Mouse (Mus musculus): ENCODE measurements around the gene AC131692.1. TPM values are rescaled to one million over a fixed set of nuclear protein-coding genes. Genes with fewer than 3 reads are reported as not detected.

Gene AC131692.1
- polyA plus RNA-seq (2012; ENCODE audit: low replicate concordance): 1.7 and 2.1 TPM in 2 replicates

DNA sequence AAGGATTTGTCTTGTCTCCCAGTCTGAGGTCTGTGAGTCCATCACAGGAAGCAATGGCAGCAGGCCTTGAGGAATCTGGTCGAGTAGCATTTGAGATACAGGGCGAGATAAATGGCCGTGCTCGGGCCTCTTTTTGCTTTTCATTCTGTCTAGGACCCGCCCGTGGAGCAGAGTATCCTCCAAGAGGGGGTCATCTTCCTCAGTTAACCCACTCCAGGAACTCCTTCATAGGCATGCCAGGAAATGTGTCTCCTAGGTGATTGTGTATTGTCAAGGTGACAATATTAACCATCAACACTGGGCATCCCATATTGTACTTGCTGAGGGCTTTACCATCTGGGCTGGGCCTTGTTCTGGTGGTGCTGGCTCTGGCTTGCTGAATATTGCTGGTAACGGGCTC is at the start of gene AC131692.1:
TSS of gene AC131692.1 (plus strand) at position 301 of the 400 bp plus-strand sequence.

DNA sequence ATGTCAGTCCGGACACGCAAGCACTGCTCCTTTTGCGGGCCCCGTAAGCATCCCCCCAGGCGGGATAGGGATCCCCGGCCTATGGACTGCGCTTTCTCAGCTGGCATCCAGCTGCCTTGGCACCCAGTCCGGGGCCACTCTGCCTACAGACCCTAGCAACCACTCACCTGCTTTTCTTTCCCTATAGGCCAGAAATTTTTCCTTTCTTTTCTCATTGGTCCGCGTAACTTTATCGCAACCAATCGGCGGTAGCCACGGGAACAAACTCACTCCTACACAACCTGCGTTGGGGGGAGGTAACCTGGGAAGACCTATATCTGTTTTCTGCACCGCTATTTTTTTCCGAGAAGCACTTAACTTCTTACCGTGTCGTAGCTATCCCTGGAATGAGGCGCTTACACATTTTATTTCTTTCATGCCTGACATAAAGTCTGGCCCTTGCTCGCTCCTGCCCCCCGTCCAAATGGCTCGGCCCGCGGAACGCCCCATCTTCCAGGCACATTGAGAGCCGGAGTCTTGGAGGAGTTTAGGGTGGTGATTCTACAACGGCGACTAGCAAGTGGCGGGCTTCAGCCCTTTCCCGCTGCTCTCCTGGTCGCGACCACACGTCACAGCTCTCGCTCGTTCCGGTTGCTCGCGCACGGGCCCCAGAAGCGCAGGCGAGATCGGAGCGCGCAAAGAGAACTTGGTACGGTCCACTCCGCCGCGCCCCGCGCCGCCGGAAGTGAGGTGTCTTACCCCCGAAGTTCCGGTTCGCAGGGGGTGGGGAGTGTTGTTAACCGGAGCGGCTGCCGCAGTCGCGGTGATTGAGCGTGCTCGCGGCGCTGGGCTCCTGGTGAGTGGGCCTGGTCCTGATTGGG is 47.7 kb upstream of the AC131692.1 start, which contains the start of gene Syvn1:
TSS of gene Syvn1 (plus strand) at position 283 of the 860 bp plus-strand sequence.

DNA sequence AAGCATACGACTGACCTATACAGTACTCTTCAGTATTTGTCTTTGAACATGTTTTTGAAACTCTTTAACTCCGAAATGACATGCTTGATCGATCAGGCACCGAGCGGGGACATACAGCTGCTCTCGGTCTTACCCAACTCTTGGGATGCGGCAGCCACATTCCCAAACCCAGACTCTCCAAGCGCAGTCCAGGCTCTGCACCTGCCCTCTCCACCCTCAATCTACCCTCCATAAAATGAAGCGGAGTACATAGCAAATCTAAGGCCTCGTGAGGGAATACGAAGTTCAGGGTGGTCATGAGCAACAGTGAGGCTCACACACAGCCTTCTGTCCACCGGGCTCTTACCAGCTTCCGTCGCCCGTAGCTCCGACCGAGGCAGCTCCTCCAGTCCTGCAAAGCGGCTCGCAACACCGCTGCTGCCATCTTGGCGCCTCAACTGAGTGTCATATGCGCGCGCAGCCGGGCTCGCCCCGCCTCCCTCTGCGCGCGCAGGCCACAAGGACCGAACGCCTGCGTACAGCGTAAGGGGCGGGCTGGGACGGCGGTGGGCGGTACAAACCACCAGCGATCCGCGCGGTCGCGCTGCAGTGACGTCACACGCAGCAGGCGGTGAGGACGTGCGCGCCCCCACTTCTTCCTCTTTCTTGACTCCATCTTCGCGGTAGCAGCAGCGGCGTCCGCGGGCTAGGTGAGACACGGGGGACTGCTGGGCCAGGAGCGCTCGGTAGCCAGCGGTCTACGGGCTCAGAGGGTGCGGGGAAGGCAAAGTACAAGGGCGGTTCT is 36.7 kb upstream of the AC131692.1 start, which contains the start of the genes Mrpl49 and Fau:
TSS of gene Mrpl49 (minus strand) at position 473 of the 784 bp plus-strand sequence.
TSS of gene Fau (plus strand) at position 532 of the 784 bp plus-strand sequence.

DNA sequence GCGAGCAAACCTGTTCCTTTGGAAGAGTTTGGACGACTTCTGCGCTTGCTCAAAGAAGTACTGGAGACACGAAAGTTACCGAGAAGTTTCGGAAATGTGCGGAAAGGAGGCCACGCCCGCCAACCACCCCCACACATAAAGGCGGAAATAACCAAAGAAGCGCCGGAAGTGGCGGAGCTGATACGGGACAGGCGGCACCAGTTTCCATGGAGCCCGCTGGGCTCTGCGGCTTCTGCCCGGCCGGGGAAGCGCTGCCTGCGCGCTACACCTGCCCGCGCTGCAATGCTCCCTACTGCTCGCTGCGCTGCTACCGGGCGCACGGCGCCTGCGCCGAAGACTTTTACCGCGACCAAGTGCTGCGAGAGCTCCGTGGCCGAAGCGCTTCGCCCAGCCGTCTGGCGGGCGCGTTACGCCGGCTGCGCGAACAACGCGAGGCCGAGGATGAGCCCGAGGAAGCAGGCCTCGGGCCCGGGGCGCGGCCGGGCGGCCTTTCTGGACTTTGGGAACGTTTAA is 33.1 kb upstream of the AC131692.1 start, which contains the start of gene Znhit2:
TSS of gene Znhit2 (plus strand) at position 172 of the 513 bp plus-strand sequence.

DNA sequence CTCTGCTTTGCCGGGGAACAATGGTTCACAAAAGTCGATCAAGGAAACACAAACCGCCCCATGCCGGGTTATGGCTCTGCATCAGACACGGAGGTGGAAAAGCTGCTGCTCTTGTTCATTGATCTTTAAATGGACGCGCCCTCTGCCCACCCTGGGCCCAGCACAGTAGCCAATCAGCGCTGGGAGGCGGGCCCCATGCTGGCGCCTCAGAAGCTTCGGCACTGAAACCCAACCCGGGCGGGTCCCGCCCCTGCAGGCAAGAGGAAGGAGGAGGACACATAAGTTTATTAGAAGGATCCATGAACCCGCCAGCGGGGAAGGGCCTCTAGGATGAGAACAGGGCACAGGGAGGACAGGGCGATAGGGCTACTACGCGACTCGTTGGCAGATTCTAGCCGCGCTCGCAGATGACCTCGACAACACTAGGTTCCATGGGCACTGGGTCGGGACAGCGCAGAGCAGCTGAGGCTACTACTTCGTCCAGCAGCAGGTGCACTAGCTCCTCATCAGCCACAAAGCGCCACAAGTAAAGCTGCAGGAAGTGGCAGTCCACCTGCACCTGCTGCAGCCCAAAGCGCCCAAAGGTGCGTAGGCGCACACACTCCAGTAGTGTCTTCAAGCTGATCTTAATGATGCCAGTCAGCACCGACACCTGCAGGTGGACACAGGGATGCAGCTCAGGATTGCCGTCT is 26.3 kb upstream of the AC131692.1 start, which contains the start of gene Tm7sf2:
TSS of gene Tm7sf2 (minus strand) at position 650 of the 692 bp plus-strand sequence.

DNA sequence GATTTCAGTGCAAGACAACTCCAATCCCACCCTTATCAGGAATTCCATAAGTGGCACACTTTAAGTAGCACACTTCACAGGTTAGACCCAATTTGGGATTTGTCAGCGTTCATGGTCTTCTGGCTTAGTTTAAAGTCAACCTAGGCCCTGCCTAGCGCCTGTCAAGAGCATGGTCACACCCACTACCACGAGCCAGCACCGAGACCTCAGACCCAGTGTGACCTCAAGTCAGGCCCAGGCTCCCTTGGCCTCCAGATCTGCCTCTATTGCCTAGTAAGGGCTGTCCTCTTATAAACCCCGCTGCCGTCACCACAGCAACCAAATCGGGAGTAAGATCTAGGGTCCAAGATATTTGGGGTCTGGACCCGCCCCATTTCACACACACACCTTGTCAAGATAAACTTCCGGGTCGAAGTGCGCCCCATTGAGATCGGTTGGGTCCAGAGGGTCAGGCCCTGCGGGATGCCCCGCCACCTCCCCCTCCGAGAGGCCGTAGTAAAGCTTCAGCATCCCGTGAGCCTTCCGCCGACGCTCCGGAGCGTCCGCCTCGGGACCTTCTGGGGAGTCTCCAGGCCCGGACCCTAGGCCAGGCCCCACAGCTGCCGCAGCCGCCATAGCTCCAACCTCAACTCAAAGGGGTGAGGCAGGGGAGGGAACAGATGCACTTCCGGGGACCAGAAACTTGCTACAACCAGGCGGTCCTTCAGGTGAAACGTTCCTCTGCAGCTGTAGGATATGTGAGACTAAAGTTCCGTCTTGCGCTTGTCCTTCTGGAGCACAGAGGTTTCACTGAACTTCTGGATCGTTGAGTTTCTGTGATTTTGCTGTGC is 17.4 kb upstream of the AC131692.1 start, which contains the start of gene Vps51:
TSS of gene Vps51 (minus strand) at position 668 of the 830 bp plus-strand sequence.

DNA sequence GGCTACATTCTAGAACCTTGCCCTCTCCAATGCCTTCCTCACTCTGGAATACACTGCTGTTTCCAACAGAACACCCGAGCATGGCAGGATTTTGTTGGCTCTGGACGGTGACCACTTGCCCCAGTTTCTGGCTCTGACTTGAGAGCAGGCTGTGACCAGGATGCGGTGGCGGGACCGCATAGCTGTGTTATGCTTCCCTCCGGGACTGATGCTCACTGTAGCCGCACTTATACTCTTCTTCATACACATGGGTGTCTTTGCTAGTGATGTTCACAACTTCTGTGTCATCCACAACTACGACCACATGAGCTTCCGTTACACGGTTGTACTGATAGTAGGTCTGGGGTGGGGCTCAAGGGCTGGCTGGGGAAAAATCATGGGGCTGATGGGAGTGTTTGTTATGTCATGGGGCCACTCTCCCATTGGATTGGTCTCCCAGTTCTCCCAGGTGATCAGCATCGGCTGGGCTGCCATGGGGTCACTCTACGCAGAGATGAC is 14.2 kb upstream of the AC131692.1 start, which contains the start of gene Tmem262:
TSS of gene Tmem262 (plus strand) at position 51 of the 498 bp plus-strand sequence.

DNA sequence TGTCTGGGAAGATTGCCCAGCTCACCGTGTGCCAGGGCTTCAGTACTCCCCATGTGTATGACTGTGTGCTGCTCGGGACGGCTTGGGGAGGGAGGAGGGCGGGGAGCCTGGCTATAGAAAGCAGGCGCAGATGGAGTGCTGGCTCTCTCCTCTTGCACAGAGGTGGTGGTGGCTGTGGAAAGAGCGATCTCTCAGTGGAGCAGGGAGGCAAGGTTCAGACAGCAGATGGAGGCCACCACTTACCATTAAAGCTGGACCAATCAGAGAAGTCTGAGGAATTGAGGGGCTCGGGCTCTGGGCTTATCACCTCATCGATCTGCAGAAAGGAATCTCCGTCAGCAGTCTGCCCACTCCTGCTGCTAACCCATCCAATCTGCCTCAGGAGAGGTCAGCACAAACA is 12.1 kb upstream of the AC131692.1 start, which contains the start of gene Gm28374:
TSS of gene Gm28374 (minus strand) at position 101 of the 400 bp plus-strand sequence.

DNA sequence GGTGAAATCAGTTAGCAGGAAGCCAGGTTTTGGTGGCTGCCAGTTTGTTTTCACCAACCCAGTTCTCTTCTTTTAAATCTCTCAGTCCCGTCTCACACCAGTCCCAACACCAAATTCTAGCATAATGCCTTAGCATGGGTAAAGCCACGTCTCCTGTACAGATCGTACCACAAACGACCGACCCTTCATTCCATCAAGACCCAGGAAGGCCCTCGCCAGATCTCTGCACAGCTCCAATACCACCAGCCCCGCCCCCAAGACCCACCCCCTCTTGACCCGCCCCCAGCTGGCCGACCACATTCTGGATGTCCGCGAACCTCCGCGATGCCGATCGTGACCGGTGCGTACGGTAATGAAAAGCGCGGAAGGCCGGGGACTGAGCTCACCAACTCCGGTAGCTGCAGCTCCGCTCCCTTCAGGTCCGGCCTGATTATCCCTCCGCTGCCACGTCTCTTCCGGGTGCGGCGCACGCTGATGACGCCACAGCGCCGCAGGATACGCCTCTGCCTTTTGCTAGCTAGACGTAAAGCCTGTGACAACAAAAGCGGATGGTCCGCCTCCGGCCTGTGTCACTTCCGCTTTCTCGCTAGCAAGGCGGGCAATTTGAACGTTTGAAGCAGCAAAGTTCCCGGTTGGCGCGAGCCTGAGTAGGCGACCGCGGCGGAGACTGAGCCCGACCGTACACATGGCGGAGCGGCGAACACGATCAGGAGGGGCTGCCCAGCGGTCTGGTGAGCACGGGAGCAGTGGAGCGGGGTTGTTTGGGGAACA is 9.6 kb upstream of the AC131692.1 start, which contains the start of the genes Zfpl1 and Cdca5:
TSS of gene Zfpl1 (minus strand) at position 479 of the 771 bp plus-strand sequence.
TSS of gene Cdca5 (plus strand) at position 506 of the 771 bp plus-strand sequence.

DNA sequence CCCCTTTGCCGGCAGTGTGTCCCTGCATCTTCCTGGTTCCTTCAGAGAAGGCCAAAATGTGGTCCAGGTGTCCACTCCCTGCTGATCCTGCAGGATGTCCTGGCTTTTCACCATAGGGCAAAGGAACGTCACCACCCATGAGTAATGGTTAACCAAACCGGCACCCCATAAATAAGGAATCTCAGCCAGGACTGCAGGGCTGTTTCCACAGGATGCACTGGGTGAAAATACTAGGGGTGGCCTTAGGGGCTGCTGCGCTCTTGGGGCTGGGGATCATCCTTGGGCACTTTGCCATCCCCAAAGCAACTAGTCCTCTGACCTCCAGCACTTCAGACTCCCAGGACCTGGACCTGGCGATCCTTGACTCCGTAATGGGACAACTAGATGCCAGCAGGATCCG is 11.4 kb downstream of the AC131692.1 start, which contains the start of gene Naaladl1:
TSS of gene Naaladl1 (plus strand) at position 197 of the 400 bp plus-strand sequence.

DNA sequence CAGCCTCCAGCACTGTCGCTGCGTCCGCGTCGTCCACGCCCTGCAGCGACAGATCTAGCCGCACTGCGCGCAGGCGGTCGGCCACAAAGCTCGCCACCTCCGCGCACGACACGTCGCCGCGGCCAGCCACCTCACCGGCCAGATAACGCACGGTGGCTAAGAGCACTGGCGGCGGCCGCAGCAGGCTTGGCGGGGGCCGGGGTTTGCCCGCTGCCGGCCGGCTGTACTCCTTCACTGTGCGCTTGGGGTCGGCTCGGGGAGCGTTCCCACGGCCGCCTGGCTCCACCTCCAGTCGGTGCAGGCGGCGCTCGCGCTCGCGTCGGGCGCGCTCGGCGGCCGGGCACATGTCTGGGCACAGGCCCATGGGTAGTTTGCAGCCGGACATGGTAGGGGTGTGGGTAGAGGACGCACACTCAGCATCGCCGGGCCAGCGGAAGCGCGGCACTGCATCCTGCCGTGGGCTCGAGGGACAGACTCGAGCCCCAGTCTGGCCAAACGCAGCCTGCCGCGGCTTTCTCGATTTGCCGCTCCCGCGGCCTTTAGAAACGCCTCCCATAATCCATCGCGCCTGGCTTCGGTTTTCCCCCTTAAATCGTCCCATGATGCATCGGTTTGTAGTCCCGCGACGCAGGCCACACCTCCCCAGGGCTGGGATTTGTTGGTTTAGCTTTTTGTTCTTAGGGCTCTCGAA is 23.9 kb downstream of the AC131692.1 start, which contains the start of gene Sac3d1:
TSS of gene Sac3d1 (minus strand) at position 665 of the 691 bp plus-strand sequence.

DNA sequence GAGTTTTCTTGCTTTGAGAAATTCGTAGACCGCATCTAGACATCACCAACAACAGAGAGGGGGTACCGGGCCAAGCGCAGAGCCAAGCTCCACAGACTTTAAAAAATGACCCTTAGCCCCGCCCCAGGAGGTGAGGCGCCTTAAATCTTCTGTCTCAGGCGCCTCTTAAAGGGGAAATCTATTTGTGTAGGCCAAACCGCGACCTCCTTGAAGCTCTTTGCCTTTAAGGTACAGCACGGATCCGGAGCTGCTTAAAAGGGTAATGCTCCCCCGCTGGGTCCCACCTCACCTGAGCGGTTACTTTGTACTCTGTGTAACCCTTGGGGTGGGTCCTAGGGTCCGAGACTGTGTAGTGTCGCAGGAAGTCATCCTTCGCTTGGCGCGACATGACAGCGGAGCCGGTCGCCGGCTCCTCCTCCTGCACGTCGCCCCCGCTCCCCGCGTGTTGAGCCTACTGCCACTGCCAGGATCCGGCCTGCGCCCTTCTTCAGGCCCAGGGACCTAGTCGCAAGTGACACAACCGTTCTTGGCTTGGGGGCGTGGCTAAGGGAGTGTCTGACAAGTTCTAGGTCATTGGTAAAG is 33.6 kb downstream of the AC131692.1 start, which contains the start of gene Snx15:
TSS of gene Snx15 (minus strand) at position 545 of the 582 bp plus-strand sequence.

DNA sequence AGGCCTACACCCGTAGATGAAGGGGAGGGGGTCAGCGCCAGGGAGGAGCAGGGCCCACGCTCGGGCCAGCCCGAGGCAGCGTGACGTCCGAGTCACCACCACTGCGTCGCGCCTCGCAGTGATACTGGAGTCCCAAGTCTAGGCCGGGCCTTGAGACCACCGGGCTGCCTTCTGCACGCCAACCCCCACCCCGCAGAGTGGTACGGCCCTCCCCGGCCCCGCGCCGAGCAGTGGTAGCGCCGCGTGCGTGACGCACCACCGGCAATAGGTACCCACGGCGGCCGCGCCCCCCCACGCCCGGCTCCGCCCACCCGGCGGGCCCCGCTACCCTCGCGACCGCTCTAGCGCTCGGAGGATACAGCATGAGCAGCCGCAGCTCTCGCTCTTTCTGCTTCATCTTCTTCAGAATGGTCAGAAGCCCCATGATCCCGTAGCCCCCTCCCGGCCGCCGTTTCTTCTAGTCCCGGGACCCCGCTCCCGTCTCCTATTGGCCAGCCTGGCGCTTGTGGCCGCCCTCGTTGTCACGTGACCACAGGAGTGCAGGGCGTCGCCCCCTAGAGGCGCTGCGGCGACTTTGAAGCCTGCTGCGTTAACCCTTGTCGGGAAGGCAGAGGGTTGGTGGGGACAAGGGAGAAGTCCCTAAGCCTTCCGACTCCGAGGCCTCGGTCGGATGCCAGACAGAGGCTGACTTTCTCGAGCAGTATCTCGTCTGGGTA is 46.6 kb downstream of the AC131692.1 start, which contains the start of gene Batf2:
TSS of gene Batf2 (plus strand) at position 306 of the 716 bp plus-strand sequence.

DNA sequence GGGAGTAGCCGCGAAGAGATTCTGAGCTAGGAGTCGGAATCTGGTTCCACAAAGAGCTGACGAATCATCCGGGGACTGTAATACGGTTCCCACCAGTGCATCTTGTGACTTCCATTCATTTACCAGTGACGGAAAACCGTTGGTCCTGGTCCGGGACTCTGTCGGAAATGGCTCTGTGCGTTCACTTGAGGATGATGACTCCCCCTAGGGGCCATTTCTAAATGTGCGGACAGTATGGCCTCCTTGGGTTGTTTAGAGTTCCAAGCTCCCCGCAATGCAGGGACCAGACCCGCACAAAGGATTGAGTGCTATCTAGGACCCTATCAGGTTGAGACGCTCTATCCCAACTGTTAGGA is 47.2 kb downstream of the AC131692.1 start, which contains the start of gene Arl2:
TSS of gene Arl2 (minus strand) at position 155 of the 356 bp plus-strand sequence.

